Mouse (Mus musculus) G1E (cell line): ENCODE measurements around the gene Mier1.

Experiments used
- CTCF ChIP-seq: IDR thresholded peaks from 2 replicates; pipeline ENCODE4 v1.5.1; 2012; ENCODE audit warnings: low read depth, low read length, inconsistent platforms, mixed read lengths
- GATA1 ChIP-seq: IDR thresholded peaks from 2 replicates; pipeline ENCODE4 v1.6.1; 2012; ENCODE audit warnings: borderline replicate concordance, low read length, inconsistent platforms, mixed read lengths
- GATA2 ChIP-seq: IDR thresholded peaks from 2 replicates; pipeline ENCODE4 v1.6.1; 2012; ENCODE audit warnings: low read depth, low read length, inconsistent platforms, borderline replicate concordance
- POLR2AphosphoS5 ChIP-seq: IDR thresholded peaks from 2 replicates; pipeline ENCODE4 v1.6.1; 2012; ENCODE audit warnings: low read depth, low read length, inconsistent platforms; ENCODE audit not compliant: insufficient replicate concordance
- TAL1 ChIP-seq: conservative IDR thresholded peaks from 2 replicates; pipeline ENCODE4 v1.6.1; 2012; ENCODE audit warnings: low read depth, low read length, inconsistent platforms, mixed read lengths

DNA sequence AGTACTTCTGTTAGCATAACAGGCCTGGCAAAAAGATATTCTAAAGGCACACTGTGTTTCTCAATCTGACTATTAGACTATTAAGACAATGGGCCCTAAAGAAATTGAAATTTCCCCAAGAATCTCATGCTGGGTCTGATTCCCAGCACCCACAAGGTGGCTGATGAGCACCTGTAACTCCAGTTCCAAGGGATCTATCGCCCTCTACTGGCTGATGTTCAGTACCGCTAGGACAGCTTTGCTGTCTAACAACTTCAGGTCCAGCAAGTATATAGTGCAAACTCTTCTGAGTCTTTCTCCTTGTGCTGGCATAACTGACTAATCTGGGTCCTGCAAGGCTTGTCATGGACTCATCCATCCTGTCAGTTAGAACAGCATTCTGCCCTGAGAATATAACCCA, 78.2 kb downstream of the Mier1 start:
- TF ChIP-seq CTCF: peak; percentile 8; the same call in 1 of the 2 replicates
- no peak for TF ChIP-seq GATA1
- no peak for TF ChIP-seq GATA2
- no peak for TF ChIP-seq TAL1
- no peak for TF ChIP-seq POLR2AphosphoS5
